Mouse (Mus musculus) lung, adult 2 months (tissue): ENCODE data around the gene Cdrt4. TPM values are rescaled to one million over a fixed set of nuclear protein-coding genes. Genes with fewer than 3 reads are reported as not detected.
A peak's percentile ranks its signal among the peaks of the same experiment; 100 is the strongest.

Experiments used
- DNase-seq: peaks from one replicate; pipeline ENCODE4 v3.0.0; 2022
- H3K4me1 ChIP-seq: fragments of 200-500 bp; 2 replicates; pipeline ENCODE4 v1.6.1; 2011; ENCODE audit warnings: low read length; ENCODE audit not compliant: control insufficient read depth, insufficient read depth
- H3K4me3 ChIP-seq: fragments of 200-500 bp; replicated peaks from 2 replicates; pipeline ENCODE3; 2011; ENCODE audit warnings: low read depth, mild to moderate bottlenecking, control low read depth, low read length; ENCODE audit errors: extremely low read depth
- CTCF ChIP-seq: fragments of 200-500 bp; IDR thresholded peaks from 2 replicates; pipeline ENCODE4 v1.5.1; 2011; ENCODE audit warnings: mild to moderate bottlenecking, low read length, control low read depth; ENCODE audit not compliant: insufficient read depth
- POLR2A ChIP-seq: fragments of 200-500 bp; IDR thresholded peaks from 2 replicates; pipeline ENCODE4 v1.6.1; 2011; ENCODE audit warnings: low read depth, mild to moderate bottlenecking, control low read depth, low read length, borderline replicate concordance; ENCODE audit errors: extremely low read depth
- WGBS: fragments of 180-500 bp; shearing (Covaris S2); methylation state at CpG from one replicate; pipeline ENCODE4 v1.1.7; 2018; 5-methylcytosine and 5-hydroxymethylcytosine counted together
- polyA plus RNA-seq: library from polyadenylated mRNA; depleted of rRNA; stranded (reverse); fragments of >200 nt; gene quantifications from 2 replicates; pipeline ENCODE4 v1.2.3, GENCODE M21; 2012

The Cdrt4 gene
- polyA plus RNA-seq, 1 experiment, result 0.73 TPM

DNA sequence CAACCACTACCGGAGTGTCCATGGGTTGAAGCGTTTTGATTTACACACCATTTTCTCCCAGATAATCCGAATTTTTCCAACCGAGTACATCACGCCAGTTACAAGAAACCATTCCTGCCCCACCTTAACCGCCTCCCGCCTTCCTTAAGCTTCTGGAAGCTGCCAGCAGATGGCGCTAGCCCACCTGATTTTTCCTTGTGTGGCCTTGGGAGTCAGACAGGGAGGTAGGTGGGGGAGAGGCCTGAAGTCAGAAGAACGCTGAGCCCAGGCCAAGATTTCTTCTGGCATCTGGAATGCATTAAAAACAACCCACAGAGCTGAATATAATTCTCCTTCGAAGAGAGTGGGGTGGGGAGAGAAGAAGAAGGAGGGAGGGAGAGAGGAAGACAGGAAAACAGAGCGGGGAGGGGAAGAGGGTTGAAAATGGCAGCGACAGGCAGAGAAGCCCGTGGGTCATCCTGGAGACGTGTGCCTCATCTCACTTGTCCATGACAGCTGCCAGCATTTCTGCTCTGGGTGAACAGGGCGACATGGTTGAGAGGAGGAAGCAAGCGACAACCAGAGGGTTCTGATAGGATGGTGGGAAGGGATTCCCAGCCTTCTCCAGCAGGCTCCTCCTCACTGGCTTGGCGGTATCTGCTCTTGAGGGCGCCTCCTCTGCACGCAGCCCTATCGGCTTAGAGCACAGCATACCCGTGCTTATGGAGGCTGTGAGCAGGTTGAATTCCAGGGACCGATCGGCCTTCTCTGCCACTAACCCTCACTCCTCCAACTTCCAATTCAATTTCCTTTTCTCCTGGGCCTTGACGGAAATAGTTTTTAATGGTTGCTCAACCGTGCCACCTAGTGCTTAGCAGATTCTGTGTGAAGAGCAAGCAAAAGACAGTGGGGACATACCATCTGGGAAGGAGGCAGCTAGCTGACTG, 29.7 kb upstream of the Cdrt4 start:
- TF ChIP-seq POLR2A (peak; percentile 15; the same call in 1 of the 2 replicates), CTCF (peak; percentile 90)
- Histone ChIP-seq H3K4me1 (peaks cover 4% of the 10 kb centered on the region), H3K4me3 (peak overlapping the region; percentile 21)
- 24% methylated on average over 25 of the region's 25 CpGs for WGBS
- peak; percentile 92 for DNase-seq

GRCm38 (mm10) chr11:62924091-62924761, 26.8 kb upstream of the Cdrt4 start:
- peaks cover 4% of the 10 kb centered on the region for H3K4me1 ChIP-seq
- 45% methylated on average over 6 of the region's 6 CpGs for WGBS
- no peak for DNase-seq
- TF ChIP-seq POLR2A, result no peak
- no peak for TF ChIP-seq CTCF
- H3K4me3 ChIP-seq, result no peak overlapping the region

GRCm38 (mm10) chr11:62929799-62930198, 21.2 kb upstream of the Cdrt4 start:
- WGBS, result 39% methylated on average over 3 of the region's 3 CpGs
- TF ChIP-seq CTCF (no peak), POLR2A (no peak)
- no peak for DNase-seq

DNA sequence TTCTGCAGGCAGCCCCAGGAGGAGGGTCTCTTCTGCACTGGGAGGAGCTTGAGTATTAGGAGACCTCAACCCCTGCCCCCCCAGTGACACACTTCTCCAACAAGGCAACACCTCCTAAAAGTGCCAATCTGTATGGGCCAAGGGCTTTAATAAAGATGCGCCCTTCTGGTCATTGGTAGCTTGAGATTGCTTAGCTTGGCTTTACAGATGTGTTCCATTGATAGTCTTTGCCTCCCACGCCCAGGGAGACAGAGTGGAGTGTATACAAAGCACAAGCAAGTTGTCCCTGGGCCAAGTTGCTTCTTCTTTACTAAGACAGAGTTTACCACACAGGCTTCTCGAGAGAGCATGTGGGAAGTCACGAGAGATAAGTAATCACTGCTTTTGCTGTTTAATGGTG, 20.4 kb upstream of the Cdrt4 start:
- no peak for TF ChIP-seq POLR2A
- no peak for TF ChIP-seq CTCF
- 47% methylated on average over 4 of the region's 4 CpGs for WGBS
- Histone ChIP-seq H3K4me1 (peaks cover 3% of the 10 kb centered on the region; the same call in 1 of the 2 replicates), H3K4me3 (no peak overlapping the region)
- DNase-seq, result no peak

More at GRCm38 (mm10) chr11:62929799-62930198, 21.2 kb upstream of the Cdrt4 start:
- Histone ChIP-seq H3K4me1 (peaks cover 3% of the 10 kb centered on the region; the same call in 1 of the 2 replicates), H3K4me3 (no peak overlapping the region)

DNA sequence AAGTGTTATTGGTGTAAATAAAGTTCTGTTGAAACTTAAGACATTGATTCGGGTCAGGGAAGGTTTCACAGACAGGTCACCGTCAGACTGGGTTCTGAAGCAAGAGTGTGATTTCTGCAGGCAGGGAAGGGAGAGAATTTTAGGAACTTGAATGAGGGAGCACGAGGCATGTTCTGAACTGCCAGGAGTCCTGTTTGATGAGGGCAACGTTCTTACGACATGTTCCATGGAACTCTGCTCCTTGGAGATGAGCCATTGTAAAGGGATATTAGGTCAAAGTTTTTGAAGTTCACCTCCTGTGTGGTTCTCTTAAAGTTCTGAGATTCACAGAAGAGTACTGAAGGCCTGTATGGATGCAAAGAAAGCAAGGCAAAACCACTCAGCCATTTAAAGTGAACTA, 19.9 kb upstream of the Cdrt4 start:
- TF ChIP-seq CTCF (no peak), POLR2A (no peak)
- 59% methylated on average over 5 of the region's 5 CpGs for WGBS

DNA sequence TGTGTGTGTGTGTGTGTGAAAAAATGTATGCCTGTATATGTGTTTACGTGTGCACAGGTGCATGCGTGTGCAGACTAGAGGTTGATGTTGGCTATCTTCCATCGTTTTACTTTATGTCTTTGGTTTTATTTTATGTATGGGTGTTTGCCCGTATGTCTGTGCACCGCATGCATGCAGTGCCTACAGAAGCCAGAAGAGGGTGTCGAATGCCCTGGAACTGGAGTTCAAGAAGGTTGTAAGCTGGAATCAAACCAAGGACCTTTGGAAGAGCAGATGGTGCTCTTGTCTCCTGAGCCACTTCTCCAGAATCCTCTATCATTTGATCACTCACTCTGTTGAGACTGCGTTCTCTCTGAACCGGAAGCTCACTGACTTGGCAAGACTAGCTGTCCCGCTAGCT, 17.9 kb upstream of the Cdrt4 start:
- Histone ChIP-seq H3K4me1 (peaks cover 3% of the 10 kb centered on the region; the same call in 1 of the 2 replicates), H3K4me3 (no peak overlapping the region)
- WGBS, result 86% methylated on average over 9 of the region's 9 CpGs
- DNase-seq, result no peak
- TF ChIP-seq POLR2A (no peak), CTCF (no peak)

More for the DNA sequence above, 19.9 kb upstream of the Cdrt4 start:
- Histone ChIP-seq H3K4me3 (no peak overlapping the region), H3K4me1 (peaks cover 3% of the 10 kb centered on the region; the same call in 1 of the 2 replicates)
- DNase-seq, result no peak

- no peak for DNase-seq
- WGBS, result 71% methylated on average over 11 of the region's 11 CpGs
- Histone ChIP-seq H3K4me3 (no peak overlapping the region), H3K4me1 (0 out of 2 replicates have a peak, but pooled peaks cover 3% of the 10 kb centered on the region)
- TF ChIP-seq CTCF, result no peak
These were observed 16.0 kb upstream of the Cdrt4 start for GRCm38 (mm10) chr11:62934795-62935514.

DNA sequence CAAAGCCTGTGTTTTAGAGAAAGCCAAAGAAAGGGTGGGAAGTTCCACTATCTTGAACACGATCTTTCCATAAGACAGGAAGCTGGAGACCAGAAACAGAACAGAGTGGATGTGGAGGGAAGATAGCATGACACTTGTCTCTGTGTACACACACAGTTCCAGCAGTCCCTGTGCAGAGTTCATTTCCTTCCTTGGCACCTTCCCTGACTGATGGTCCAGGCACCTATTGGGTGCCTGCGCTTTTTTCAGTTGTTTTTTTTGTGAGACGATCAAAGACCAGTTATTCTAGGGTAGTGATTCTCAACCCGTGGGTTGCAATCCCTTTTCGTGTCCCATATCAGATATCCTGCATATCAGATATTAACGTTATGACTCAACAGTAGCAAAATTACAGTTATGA, 13.0 kb upstream of the Cdrt4 start:
- no peak overlapping the region for H3K4me3 ChIP-seq
- DNase-seq, result no peak
- TF ChIP-seq POLR2A, result no peak
- no peak for TF ChIP-seq CTCF
- H3K4me1 ChIP-seq, result no peaks in the 10 kb centered on the region
- 40% methylated on average over 6 of the region's 6 CpGs for WGBS

- TF ChIP-seq POLR2A (no peak), CTCF (no peak)
- H3K4me1 ChIP-seq, result no peaks in the 10 kb centered on the region
- 75% methylated on average over 5 of the region's 5 CpGs for WGBS
- no peak overlapping the region for H3K4me3 ChIP-seq
- DNase-seq, result no peak
These were observed 12.1 kb upstream of the Cdrt4 start for GRCm38 (mm10) chr11:62938921-62939320.
